Mouse (Mus musculus) liver, embryonic 14.5 days (tissue): Measurements from ENCODE around the gene Ccnh.

ENCODE experiments used
- CTCF ChIP-seq: IDR thresholded peaks from 2 replicates; pipeline ENCODE4 v1.5.1; 2016; ENCODE audit warnings: antibody characterized with exemption, low read depth, control low read depth
- EP300 ChIP-seq: IDR thresholded peaks from 2 replicates; pipeline ENCODE4 v1.6.1; 2016; ENCODE audit warnings: antibody characterized with exemption, low read depth

DNA sequence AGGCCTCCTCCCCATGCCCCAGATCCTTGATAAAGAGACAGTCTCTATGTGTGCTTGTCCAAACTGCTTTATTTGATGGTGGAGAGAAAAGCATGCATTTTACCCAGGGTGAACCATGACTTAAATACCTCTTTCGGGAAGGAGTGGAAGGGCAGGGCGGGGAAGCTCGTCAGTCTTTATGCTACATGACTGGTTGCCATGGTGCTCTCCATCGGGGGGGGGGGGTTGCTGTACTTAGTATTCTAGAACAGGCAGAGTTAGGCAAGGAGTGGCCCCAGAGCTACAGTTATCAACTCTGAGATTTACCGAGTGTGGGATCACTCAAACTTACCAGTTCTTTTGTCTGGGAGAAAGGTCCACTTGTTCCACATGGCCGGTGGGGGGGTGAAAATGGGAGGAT lies 34.5 kb upstream of the Ccnh start:
- TF ChIP-seq CTCF (no peak), EP300 (no peak)
